Mouse (Mus musculus) Patski (cell line): ENCODE results near the gene Rgl2. TPM values are rescaled to one million over a fixed set of nuclear protein-coding genes. Genes with fewer than 3 reads are reported as not detected.
A peak's percentile ranks its signal among the peaks of the same experiment; 100 is the strongest.

ENCODE experiments used
- ATAC-seq: fragments of 100-300 bp; one replicate; pipeline ENCODE4 v1.8.0; 2021
- CTCF ChIA-PET: fragments of 350-600 bp; sonication (Branson Sonifier 250); formaldehyde crosslinking; loops from one replicate; lab custom pipeline; 2022; ENCODE audit warnings: inconsistent platforms; lab: Charles Lee
- POLR2A ChIA-PET: fragments of 350-600 bp; sonication (Branson Sonifier 250); formaldehyde crosslinking; loops from one replicate; lab custom pipeline; 2022; ENCODE audit warnings: antibody characterized with exemption, inconsistent platforms; lab: Charles Lee
- DNase-seq: peaks from one replicate; pipeline ENCODE4 v3.0.0-alpha.2; 2011; ENCODE audit warnings: low read depth, low spot score
- H3K27me3 ChIP-seq: fragments of 371-371 bp; one replicate; pipeline ENCODE4 v1.5.1; 2021
- CTCF ChIP-seq: fragments of 100-300 bp; IDR thresholded peaks from one replicate; pipeline ENCODE4 v1.5.1; 2021
- in situ Hi-C: fragments of 300-500 bp; cut with MboI; formaldehyde crosslinking; loops from 3 replicates; pipeline ENCODE4 v1.11.1; 2018; ENCODE audit warnings: low pct_unique_long_range_greater_than_20kb, mixed read lengths
- polyA plus RNA-seq: library from polyadenylated mRNA; unstranded; gene quantifications from one replicate; pipeline ENCODE4 v1.2.3, GENCODE M21; 2021

Rgl2 gene
- polyA plus RNA-seq, 1 experiment from 2014 or later, result 59.6 TPM

- in situ Hi-C loops, result no loop called here
- H3K27me3 ChIP-seq, result no peaks in the 10 kb centered on the region
- TF ChIP-seq CTCF, result no peak
- CTCF ChIA-PET, result no interaction called here
- DNase-seq, result no peak
- POLR2A ChIA-PET, result no interaction called here
- no peak for ATAC-seq
These were observed 3.1 kb downstream of the Rgl2 start for GRCm38 (mm10) chr17:33932448-33932847.

GRCm38 (mm10) chr17:33932970-33933369 is 3.6 kb downstream of the Rgl2 start:
- CTCF ChIA-PET, result no interaction called here
- H3K27me3 ChIP-seq, result no peaks in the 10 kb centered on the region
- DNase-seq (no peak), ATAC-seq (no peak)
- POLR2A ChIA-PET, result no interaction called here
- in situ Hi-C loops, result no loop called here
- TF ChIP-seq CTCF, result no peak

- no peak for TF ChIP-seq CTCF
- ATAC-seq (no peak), DNase-seq (no peak)
- in situ Hi-C loops, result no loop called here
- ChIA-PET CTCF (no interaction called here), POLR2A (no interaction called here)
- H3K27me3 ChIP-seq, result no peaks in the 10 kb centered on the region
These were observed 6.2 kb downstream of the Rgl2 start for GRCm38 (mm10) chr17:33935422-33936055.

DNA sequence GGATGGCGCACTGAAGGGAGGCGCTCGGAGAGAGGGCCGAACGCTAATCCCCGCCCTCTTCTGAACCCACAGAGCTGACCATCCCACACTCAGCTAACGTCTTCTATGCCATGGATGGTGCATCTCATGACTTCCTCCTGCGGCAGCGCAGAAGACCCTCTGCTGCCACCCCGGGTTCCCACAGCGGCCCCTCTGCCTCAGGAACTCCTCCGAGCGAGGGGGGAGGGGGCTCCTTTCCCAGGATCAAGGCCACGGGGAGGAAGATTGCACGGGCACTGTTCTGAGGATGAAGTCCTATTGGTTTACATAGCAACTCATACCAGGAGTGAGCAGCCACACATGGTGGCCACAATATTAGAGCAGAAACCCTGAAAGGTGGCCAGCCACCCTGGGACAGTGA is 7.7 kb downstream of the Rgl2 start:
- no peak for ATAC-seq
- POLR2A ChIA-PET, result no interaction called here

GRCm38 (mm10) chr17:33938783-33939182 is 9.4 kb downstream of the Rgl2 start:
- TF ChIP-seq CTCF, result no peak
- ATAC-seq (no peak), DNase-seq (no peak)
- H3K27me3 ChIP-seq, result no peaks in the 10 kb centered on the region
- POLR2A ChIA-PET, result interaction anchor here (1.8 to 2.6 kb wide), 2 partner anchors 11 to 15 kb away, joined by 8 to 15 read pairs; partner anchors contain the start of gene B3galt4
- CTCF ChIA-PET, result interaction anchor here (0.9 kb wide), 1 partner anchor 11 kb away, joined by 4 read pairs; no protein-coding TSS in a partner anchor
- in situ Hi-C loops, result no loop called here

More for the DNA sequence above, 7.7 kb downstream of the Rgl2 start:
- CTCF ChIA-PET, result no interaction called here
- DNase-seq, result no peak
- no peaks in the 10 kb centered on the region for H3K27me3 ChIP-seq
- TF ChIP-seq CTCF, result no peak
- in situ Hi-C loops, result no loop called here

GRCm38 (mm10) chr17:33940206-33940805 is 11.0 kb downstream of the Rgl2 start, which contains the start of the genes Pfdn6 and Wdr46:
Gene Pfdn6 (minus strand): TSS chr17:33940343.
Gene Wdr46 (plus strand): TSS chr17:33940660.
- no peaks in the 10 kb centered on the region for H3K27me3 ChIP-seq
- TF ChIP-seq CTCF, result no peak
- ATAC-seq, result peak; percentile 77
- DNase-seq, result no peak
- in situ Hi-C loops, result no loop called here
- POLR2A ChIA-PET, result interaction anchor here (0.6 to 2.6 kb wide), 4 partner anchors 9 to 15 kb away, joined by 3 to 15 read pairs (median 6); partner anchors contain the start of genes B3galt4, Rps18 and Vps52
- CTCF ChIA-PET, result interaction anchor here (0.9 to 1.8 kb wide), 5 partner anchors 9 to 43 kb away, joined by 3 to 6 read pairs (median 5); partner anchors contain the start of genes B3galt4, Rps18 and Vps52

GRCm38 (mm10) chr17:33940981-33941380 is 11.6 kb downstream of the Rgl2 start:
- no peak for TF ChIP-seq CTCF

DNA sequence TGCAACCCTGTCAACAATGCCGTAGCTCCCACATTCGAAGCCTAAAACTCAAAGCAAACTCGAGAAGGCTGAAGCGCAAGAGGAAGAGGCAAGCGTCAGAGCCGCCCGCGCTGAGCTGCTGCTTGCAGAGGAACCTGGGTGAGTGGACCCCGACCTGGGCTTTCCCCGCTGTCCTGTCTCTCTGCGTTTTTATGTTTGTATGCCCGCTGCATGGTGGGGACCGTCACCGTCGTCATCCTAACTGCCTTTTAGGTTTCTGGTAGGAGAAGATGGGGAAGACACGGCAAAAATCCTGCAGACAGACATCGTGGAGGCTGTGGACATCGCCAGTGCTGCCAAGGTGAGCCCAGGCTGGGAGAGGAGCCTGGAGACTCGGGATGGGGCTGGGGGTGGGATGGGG is 12.0 kb downstream of the Rgl2 start:
- in situ Hi-C loops, result no loop called here
- POLR2A ChIA-PET, result interaction anchor here (1.0 to 3.2 kb wide), 2 partner anchors 14 kb away, joined by 3 to 9 read pairs; partner anchors contain the start of genes Rps18 and Vps52
- TF ChIP-seq CTCF, result no peak
- CTCF ChIA-PET, result interaction anchor here (1.8 kb wide), 1 partner anchor 9 kb away, joined by 6 read pairs; the partner anchor contains the start of gene B3galt4
- DNase-seq (no peak), ATAC-seq (no peak)
- no peaks in the 10 kb centered on the region for H3K27me3 ChIP-seq

More at GRCm38 (mm10) chr17:33940981-33941380, 11.6 kb downstream of the Rgl2 start:
- ChIA-PET CTCF (interaction anchor here (0.9 to 1.8 kb wide), 5 partner anchors 10 to 43 kb away, joined by 3 to 6 read pairs (median 5); partner anchors contain the start of genes B3galt4, Rps18 and Vps52), POLR2A (interaction anchor here (0.6 to 2.6 kb wide), 4 partner anchors 9 to 15 kb away, joined by 3 to 15 read pairs (median 6); partner anchors contain the start of genes B3galt4, Rps18 and Vps52)
- in situ Hi-C loops, result no loop called here
- ATAC-seq (no peak), DNase-seq (no peak)
- no peaks in the 10 kb centered on the region for H3K27me3 ChIP-seq

- CTCF ChIA-PET, result no interaction called here
These were observed 14.1 kb downstream of the Rgl2 start for GRCm38 (mm10) chr17:33943454-33943853.

DNA sequence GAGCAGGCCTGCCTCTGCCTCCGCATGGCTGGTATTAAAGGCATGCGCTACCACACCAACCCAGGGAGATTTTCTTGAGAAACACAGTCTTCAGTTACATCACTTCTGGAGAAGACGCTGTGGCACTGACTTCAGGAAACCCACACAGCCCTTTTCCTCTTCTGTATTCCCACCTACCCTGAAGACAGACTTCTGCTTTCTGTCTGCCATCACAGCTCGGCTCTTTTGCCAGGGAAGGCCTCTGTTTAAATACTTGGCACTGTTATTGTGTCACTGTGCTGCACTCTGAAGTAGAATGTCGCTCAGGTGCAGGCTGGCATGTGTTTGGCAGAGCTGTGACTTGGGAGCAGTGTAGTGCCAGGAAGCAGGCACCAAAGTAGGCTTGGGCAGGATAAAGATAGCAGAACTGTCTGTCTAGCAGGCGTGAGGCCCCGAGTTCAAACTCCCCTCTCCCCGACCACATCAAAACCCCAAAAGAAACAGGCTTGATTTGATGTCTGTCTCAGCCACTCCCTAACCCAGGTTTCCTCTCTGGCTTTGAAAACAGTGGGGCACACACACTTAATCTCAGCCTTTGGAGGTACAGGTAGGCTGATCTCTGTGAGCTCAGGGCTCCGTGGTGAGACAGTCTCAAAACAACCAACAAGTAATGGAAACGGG is 18.2 kb downstream of the Rgl2 start:
- in situ Hi-C loops, result no loop called here
- no peaks in the 10 kb centered on the region for H3K27me3 ChIP-seq
- ATAC-seq (no peak), DNase-seq (no peak)
- ChIA-PET POLR2A (no interaction called here), CTCF (no interaction called here)
- no peak for TF ChIP-seq CTCF

More at GRCm38 (mm10) chr17:33943454-33943853, 14.1 kb downstream of the Rgl2 start:
- ATAC-seq (no peak), DNase-seq (no peak)
- no peak for TF ChIP-seq CTCF
- POLR2A ChIA-PET, result interaction anchor here (3.2 kb wide), 1 partner anchor 12 kb away, joined by 9 read pairs; the partner anchor contains the start of genes Rps18 and Vps52
- no peaks in the 10 kb centered on the region for H3K27me3 ChIP-seq
- in situ Hi-C loops, result no loop called here
